Mouse (Mus musculus): ENCODE measurements around the gene Bank1.

DNA sequence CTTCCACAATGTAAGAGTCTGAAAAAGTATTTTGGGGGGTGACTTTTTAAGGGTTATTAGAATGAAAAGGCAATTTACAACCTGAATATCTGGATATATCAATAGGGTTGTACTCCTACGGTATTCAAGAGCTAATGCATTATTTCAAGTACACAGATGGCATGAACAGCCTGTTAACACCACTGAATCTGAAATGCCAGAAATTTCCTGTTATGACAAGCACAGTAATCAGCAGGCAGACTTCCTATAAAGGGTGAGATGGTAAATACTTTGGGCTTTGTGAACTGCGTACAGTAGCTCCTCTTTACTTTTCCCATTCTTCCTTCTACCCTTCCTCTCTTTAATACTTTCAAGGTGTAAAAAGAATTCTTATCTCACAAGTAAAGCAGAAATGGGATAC lies 30.6 kb downstream of the Bank1 start:
- no peak for TF ChIP-seq CTCF (IDR thresholded peaks at IDR 0.05; ENCODE audit: low read depth)
- no peak for TF ChIP-seq EP300 (IDR thresholded peaks at IDR 0.05; ENCODE audit: low read depth)
